Mouse (Mus musculus) heart, embryonic 16.5 days (tissue): ENCODE data around the gene Erap1. TPM values are rescaled to one million over a fixed set of nuclear protein-coding genes. Genes with fewer than 3 reads are reported as not detected.
A peak's percentile ranks its signal among the peaks of the same experiment; 100 is the strongest.
"Not testable (repeated sequence)": the region's sequence is repeated elsewhere in the genome, so short reads cannot be mapped to it uniquely, and the experiment has no call there.

Experiments used
- ATAC-seq: fragments of 200-750 bp; cut with Nextera tagmentation; replicated peaks from 2 replicates; pipeline ENCODE4 v1.8.0; 2017; ENCODE audit warnings: moderate number of reproducible peaks; ENCODE audit not compliant: insufficient read depth, low FRiP score; ENCODE audit errors: extremely low read depth
- H3K27ac ChIP-seq: fragments of 300-500 bp; sonication (generic); 2 replicates; pipeline ENCODE4 v1.5.1; 2014; ENCODE audit warnings: mild to moderate bottlenecking, low read length, control low read depth, moderate library complexity
- H3K27me3 ChIP-seq: fragments of 300-500 bp; sonication (generic); 2 replicates; pipeline ENCODE4 v1.6.1; 2014; ENCODE audit warnings: low read length, mixed read lengths; ENCODE audit not compliant: control insufficient read depth, insufficient read depth
- H3K36me3 ChIP-seq: fragments of 300-500 bp; sonication (generic); 2 replicates; pipeline ENCODE4 v1.6.1; 2014; ENCODE audit not compliant: control insufficient read depth, insufficient read depth
- H3K4me1 ChIP-seq: fragments of 300-500 bp; sonication (generic); 2 replicates; pipeline ENCODE4 v1.6.1; 2014; ENCODE audit warnings: low read length, mixed read lengths; ENCODE audit not compliant: control insufficient read depth, insufficient read depth
- H3K4me2 ChIP-seq: fragments of 300-500 bp; sonication (generic); 2 replicates; pipeline ENCODE4 v1.6.1; 2014; ENCODE audit warnings: low read depth, mild to moderate bottlenecking, control low read depth, low read length
- H3K4me3 ChIP-seq: fragments of 300-500 bp; sonication (generic); 2 replicates; pipeline ENCODE4 v1.5.1; 2014; ENCODE audit warnings: mild to moderate bottlenecking, control low read depth, low read length
- H3K9ac ChIP-seq: fragments of 300-500 bp; sonication (generic); 2 replicates; pipeline ENCODE4 v1.6.1; 2014; ENCODE audit warnings: low read length, control low read depth
- H3K9me3 ChIP-seq: fragments of 300-500 bp; sonication (generic); replicated peaks from 2 replicates; pipeline ENCODE4 v1.6.1; 2016; ENCODE audit warnings: low read length; ENCODE audit not compliant: control insufficient read depth
- WGBS: fragments of 180-500 bp; shearing (Covaris S2); extraction: QIAGEN DNeasy Blood & Tissue Kit; methylation state at CpG from one replicate; pipeline ENCODE4 v1.1.7; 2014; 5-methylcytosine and 5-hydroxymethylcytosine counted together
- polyA plus RNA-seq: library from polyadenylated mRNA; unstranded; fragments of >200 nt; fragmentation: Nextera tagmentation; extraction: Ambion mirVana; gene quantifications from 2 replicates; pipeline ENCODE4 v1.2.1, GENCODE M21; 2015

The Erap1 gene
- 18.4 and 21.4 TPM in 2 replicates for polyA plus RNA-seq

- H3K27ac ChIP-seq = peak within 1 kb of the TSS; percentile 95
- ATAC-seq = peak; percentile 47
- H3K9ac ChIP-seq = peak within 1 kb of the TSS; percentile 96
- no peaks in the 10 kb centered on the region for H3K27me3 ChIP-seq
- peak within 1 kb of the TSS; percentile 97 for H3K4me3 ChIP-seq
- no peaks in the 10 kb centered on the region for H3K4me1 ChIP-seq
- under 1% methylated on average over 12 of the region's 12 CpGs for WGBS
- peak within 1 kb of the TSS; percentile 98 for H3K4me2 ChIP-seq
- no peaks in the 10 kb centered on the region for H3K36me3 ChIP-seq
- no peaks in the 10 kb centered on the region for H3K9me3 ChIP-seq
These were observed at the start of gene Erap1 for GRCm38 (mm10) chr13:74638793-74639711. Erap1 (plus strand) TSS chr13:74639568.

DNA sequence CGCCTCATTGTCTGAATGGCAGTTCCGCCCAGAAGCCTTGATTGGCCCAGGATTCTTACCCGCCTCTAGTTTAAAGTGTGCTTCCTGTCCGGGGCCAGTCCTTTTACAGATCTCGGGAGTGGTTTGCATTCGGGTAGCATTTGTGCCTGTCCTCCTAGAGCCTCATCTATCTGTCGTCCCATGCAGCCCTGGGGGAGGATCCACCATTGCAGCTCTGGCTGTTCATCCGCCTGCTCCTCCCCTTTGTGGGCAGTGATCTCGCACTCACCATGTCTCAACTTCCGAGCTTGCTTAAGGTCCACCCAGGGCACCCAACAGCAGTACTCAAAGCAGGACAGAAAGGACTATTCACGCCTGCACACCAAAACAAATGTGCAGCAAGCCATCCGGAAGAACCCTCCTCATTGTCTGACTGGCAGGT lies 48.0 kb upstream of the Erap1 start:
- H3K27ac ChIP-seq, H3K4me3 ChIP-seq, H3K4me1 ChIP-seq, H3K9me3 ChIP-seq, ATAC-seq, H3K9ac ChIP-seq, H3K27me3 ChIP-seq, H3K4me2 ChIP-seq, H3K36me3 ChIP-seq: not testable (repeated sequence)
- 47% methylated on average over 12 of the region's 12 CpGs for WGBS

DNA sequence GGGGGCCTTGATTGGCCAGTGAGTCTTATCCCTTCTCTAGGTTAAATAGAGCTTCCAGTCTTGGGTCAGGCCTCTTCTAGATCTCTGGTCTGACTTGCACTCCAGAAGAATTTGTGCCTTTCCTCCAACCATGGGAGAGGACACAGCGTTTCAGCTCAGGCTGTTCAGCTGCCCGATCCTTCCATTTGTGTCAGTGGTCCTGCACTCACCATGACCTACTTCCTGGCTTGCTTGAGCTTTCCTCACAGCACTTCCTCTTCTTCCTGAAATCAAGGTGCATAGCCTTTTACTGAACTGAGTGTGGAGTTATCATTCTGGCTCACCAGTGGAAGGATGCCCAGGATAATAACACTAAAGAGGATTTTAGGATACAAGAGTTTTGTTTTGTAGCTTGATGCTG lies 47.5 kb upstream of the Erap1 start:
- not testable (repeated sequence) for H3K27ac ChIP-seq, ATAC-seq, H3K36me3 ChIP-seq, H3K9me3 ChIP-seq, H3K4me3 ChIP-seq, H3K27me3 ChIP-seq, H3K4me2 ChIP-seq, H3K9ac ChIP-seq, H3K4me1 ChIP-seq
- WGBS = 64% methylated on average over 2 of the region's 2 CpGs

- not testable (repeated sequence) for H3K4me1 ChIP-seq, H3K4me2 ChIP-seq, H3K9me3 ChIP-seq, H3K4me3 ChIP-seq, H3K36me3 ChIP-seq, ATAC-seq, H3K9ac ChIP-seq, H3K27me3 ChIP-seq, H3K27ac ChIP-seq
- WGBS = 67% methylated on average over 2 of the region's 2 CpGs
These were observed 42.3 kb upstream of the Erap1 start for GRCm38 (mm10) chr13:74597022-74597421.

DNA sequence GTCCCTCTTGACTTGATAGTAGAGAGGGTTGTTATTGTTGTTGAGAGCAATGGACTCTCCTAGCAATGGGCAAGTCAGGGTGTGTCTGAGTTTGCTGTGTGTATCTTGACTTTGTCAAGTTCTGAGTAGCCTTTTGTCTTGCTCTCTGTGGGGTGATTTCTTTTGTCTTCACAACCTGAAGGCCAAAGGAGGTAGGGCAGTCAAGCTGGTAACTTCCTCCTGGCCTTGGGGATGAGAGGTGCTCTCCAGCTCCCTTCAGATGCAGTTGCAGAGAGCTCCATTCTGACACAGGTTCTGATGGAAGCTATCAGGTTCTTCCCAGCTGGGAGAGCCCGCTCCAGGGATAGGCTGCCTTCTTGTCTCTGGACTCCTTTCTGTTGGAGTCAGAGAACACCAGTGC lies 37.6 kb upstream of the Erap1 start:
- not testable (repeated sequence) for H3K9ac ChIP-seq, H3K27me3 ChIP-seq, ATAC-seq, H3K4me3 ChIP-seq, H3K4me1 ChIP-seq, H3K36me3 ChIP-seq, H3K27ac ChIP-seq, H3K4me2 ChIP-seq
- H3K9me3 ChIP-seq = peaks cover 11% of the 10 kb centered on the region
- WGBS = no CpG with 5 or more reads among the region's 1 CpGs

DNA sequence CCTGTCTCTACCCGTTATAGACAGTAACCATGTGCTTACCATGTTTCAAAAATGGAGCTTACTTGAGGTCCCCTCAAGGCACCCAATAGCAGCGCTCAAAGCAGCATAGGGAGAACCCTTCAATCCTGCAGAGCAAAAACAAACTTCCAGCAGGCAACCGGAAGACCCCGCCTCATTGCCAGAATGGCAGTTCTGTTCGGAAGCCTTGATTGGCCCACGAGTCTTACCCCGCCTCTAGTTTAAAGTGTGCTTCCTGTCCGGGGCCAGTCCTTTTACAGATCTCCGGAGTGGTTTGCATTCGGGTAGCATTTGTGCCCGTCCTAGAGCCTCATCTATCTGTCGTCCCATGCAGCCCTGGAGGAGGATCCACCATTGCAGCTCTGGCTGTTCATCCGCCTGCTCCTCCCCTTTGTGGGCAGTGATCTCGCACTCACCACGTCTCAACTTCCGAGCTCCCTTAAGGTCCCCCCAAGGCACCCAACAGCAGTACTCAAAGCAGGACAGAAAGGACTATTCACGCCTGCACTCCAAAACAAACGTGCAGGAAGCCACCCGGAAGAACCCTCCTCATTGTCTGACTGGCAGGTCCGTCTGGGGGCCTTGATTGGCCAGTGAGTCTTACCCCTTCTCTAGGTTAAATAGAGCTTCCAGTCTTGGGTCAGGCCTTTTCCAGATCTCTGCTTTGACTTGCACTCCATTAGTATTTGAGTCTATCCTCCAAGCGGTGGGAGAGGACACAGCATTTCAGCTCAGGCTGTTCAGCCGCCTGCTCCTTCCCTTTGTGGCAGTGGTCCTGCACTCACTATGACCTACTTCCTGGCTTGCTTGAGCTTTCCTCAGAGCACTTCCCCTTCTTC lies 22.0 kb upstream of the Erap1 start:
- ATAC-seq = peak; percentile 97
- H3K36me3 ChIP-seq, H3K4me1 ChIP-seq, H3K9me3 ChIP-seq, H3K27me3 ChIP-seq: not testable (repeated sequence)
- WGBS = 9% methylated on average over 22 of the region's 22 CpGs
- Histone ChIP-seq H3K27ac (peak overlapping the region; percentile 94), H3K4me3 (peak overlapping the region; percentile 56), H3K9ac (peak overlapping the region; percentile 76), H3K4me2 (peak overlapping the region; percentile 73)

DNA sequence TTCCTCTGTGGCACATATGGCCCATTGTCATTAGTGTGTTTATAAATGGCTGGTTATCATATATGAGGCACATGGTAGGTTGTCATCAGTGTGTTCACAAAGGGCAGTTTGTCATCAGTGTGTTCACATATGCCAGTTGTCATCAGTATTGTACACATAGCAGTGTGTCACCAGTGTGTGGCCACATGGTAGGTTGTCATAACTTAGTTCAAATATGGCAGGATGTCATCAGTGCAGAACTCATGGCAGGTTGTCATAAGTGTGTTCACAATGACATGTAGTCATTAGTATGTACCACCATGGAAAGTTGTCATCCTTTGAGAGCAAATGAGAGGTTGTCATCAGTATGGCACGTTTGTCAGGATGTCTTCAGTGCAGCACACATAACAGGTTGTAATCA lies 7.0 kb upstream of the Erap1 start:
- H3K4me3 ChIP-seq = no peak overlapping the region
- H3K27ac ChIP-seq = no peak overlapping the region
- no peak for ATAC-seq
- no peak overlapping the region for H3K9ac ChIP-seq
- no peaks in the 10 kb centered on the region for H3K9me3 ChIP-seq
- H3K27me3 ChIP-seq = no peaks in the 10 kb centered on the region
- no peaks in the 10 kb centered on the region for H3K36me3 ChIP-seq
- no peak overlapping the region for H3K4me2 ChIP-seq
- H3K4me1 ChIP-seq = no peaks in the 10 kb centered on the region
- 44% methylated on average over 1 of the region's 1 CpGs for WGBS

GRCm38 (mm10) chr13:74632857-74633256 lies 6.5 kb upstream of the Erap1 start:
- Histone ChIP-seq H3K9ac (no peak overlapping the region), H3K4me1 (no peaks in the 10 kb centered on the region), H3K9me3 (no peaks in the 10 kb centered on the region), H3K4me3 (no peak overlapping the region), H3K36me3 (no peaks in the 10 kb centered on the region), H3K4me2 (no peak overlapping the region), H3K27me3 (no peaks in the 10 kb centered on the region), H3K27ac (no peak overlapping the region)
- ATAC-seq = no peak
- 74% methylated on average over 3 of the region's 3 CpGs for WGBS
